Mouse (Mus musculus) megakaryocyte-erythroid progenitor cell, adult 5 weeks (primary cell): ENCODE results near the gene Olfr875. TPM values are rescaled to one million over a fixed set of nuclear protein-coding genes. Genes with fewer than 3 reads are reported as not detected.

Source experiments
- polyA plus RNA-seq: library from polyadenylated mRNA; stranded (reverse); fragments of >175 nt; gene quantifications from 2 replicates; pipeline ENCODE4 v1.2.3, GENCODE M21; 2012

Gene Olfr875
- not detected in 2 replicates for polyA plus RNA-seq

GRCm38 (mm10) chr9:37771759-37772158 is at the start of gene Olfr875:
Gene Olfr875 (plus strand): TSS chr9:37771857.

GRCm38 (mm10) chr9:37744806-37745205 is 26.9 kb upstream of the Olfr875 start, which contains the start of gene Olfr874:
Gene Olfr874 (plus strand): TSS chr9:37745106.

GRCm38 (mm10) chr9:37802731-37803130 is 31.1 kb downstream of the Olfr875 start, which contains the start of gene Olfr876:
Gene Olfr876 (plus strand): TSS chr9:37803031.

Other genes starting within 250 kb of the Olfr875 start
- gene Esam, start 243.8 kb upstream of the Olfr875 start, polyA plus RNA-seq = 0.96 and 2.6 TPM in 2 replicates
- 0.18 TPM in 1 of 2 replicates, not detected in the other for gene Vsig2, start 232.6 kb upstream of the Olfr875 start, polyA plus RNA-seq
- gene Nrgn, start 219.0 kb upstream of the Olfr875 start, polyA plus RNA-seq = 199 and 354 TPM in 2 replicates
- gene Siae, start 216.2 kb upstream of the Olfr875 start, polyA plus RNA-seq = 0.56 and 0.59 TPM in 2 replicates
- gene Spa17, start 158.1 kb upstream of the Olfr875 start, polyA plus RNA-seq = 4.3 and 4.6 TPM in 2 replicates
- 41.9 and 49.5 TPM in 2 replicates for gene Tbrg1, start 114.5 kb upstream of the Olfr875 start, polyA plus RNA-seq
- not detected in 2 replicates for gene Panx3, start 102.6 kb upstream of the Olfr875 start, polyA plus RNA-seq
- gene Olfr160, start 55.6 kb upstream of the Olfr875 start, polyA plus RNA-seq = not detected in 2 replicates
- not detected in 2 replicates for gene Olfr874, start 26.8 kb upstream of the Olfr875 start, polyA plus RNA-seq
- gene Olfr876, start 31.2 kb downstream of the Olfr875 start, polyA plus RNA-seq = not detected in 2 replicates
- not detected in 2 replicates for gene Olfr877, start 82.4 kb downstream of the Olfr875 start, polyA plus RNA-seq
- not detected in 2 replicates for gene Olfr145, start 124.9 kb downstream of the Olfr875 start, polyA plus RNA-seq
- gene Olfr878, start 146.0 kb downstream of the Olfr875 start, polyA plus RNA-seq = 0.04 TPM in 1 of 2 replicates, not detected in the other
- gene Olfr881, start 220.0 kb downstream of the Olfr875 start, polyA plus RNA-seq = not detected in 2 replicates